Mouse (Mus musculus): ENCODE results near the gene Pop4. TPM values are rescaled to one million over a fixed set of nuclear protein-coding genes. Genes with fewer than 3 reads are reported as not detected.

The Pop4 gene
- polyA plus RNA-seq, 1 experiment from 2014 or later, result 95.0 TPM

DNA sequence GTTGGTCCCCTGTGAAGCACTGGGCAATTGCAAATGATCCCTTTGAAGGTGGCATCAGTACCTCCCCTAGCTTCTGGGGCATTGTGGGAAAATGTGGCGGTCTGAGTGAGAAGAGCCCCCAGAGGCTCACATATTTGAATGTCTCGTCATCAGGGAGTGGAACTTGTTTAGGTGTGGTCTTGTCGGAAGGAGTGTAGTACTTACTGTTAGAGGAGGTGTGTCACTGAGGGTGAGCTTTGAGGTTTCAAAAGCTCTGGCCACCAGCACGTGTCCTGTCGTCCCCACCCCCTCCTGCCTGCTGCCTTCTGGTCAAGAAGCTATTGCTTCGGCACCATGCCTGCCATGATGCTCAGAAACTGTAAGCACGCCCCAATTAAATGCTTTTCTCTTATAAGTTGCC lies 55.9 kb downstream of the Pop4 start:
- WGBS, result 67% methylated on average over 7 of the region's 7 CpGs
- H3K36me3 ChIP-seq (ENCODE audit: control insufficient read depth, insufficient read depth, low read length), result no peaks in the 10 kb centered on the region
- no peak overlapping the region for H3K4me3 ChIP-seq (ENCODE audit: low read depth, low read length)
- H3K27me3 ChIP-seq (ENCODE audit: control insufficient read depth, insufficient read depth, low read length), result no peaks in the 10 kb centered on the region
- no peak for ATAC-seq (ENCODE audit: insufficient read depth, low FRiP score, low TSS enrichment)
- H3K9ac ChIP-seq (ENCODE audit: low read length), result no peak overlapping the region
- no peak overlapping the region for H3K27ac ChIP-seq (ENCODE audit: low read depth, low read length)
- H3K9me3 ChIP-seq (ENCODE audit: control insufficient read depth, low read length), result no peaks in the 10 kb centered on the region
- DNase-seq (ENCODE audit: low spot score), result no peak
- H3K4me1 ChIP-seq (ENCODE audit: control insufficient read depth, insufficient read depth, low read length), result no peaks in the 10 kb centered on the region
- H3K4me2 ChIP-seq (ENCODE audit: low read depth), result no peak overlapping the region

DNA sequence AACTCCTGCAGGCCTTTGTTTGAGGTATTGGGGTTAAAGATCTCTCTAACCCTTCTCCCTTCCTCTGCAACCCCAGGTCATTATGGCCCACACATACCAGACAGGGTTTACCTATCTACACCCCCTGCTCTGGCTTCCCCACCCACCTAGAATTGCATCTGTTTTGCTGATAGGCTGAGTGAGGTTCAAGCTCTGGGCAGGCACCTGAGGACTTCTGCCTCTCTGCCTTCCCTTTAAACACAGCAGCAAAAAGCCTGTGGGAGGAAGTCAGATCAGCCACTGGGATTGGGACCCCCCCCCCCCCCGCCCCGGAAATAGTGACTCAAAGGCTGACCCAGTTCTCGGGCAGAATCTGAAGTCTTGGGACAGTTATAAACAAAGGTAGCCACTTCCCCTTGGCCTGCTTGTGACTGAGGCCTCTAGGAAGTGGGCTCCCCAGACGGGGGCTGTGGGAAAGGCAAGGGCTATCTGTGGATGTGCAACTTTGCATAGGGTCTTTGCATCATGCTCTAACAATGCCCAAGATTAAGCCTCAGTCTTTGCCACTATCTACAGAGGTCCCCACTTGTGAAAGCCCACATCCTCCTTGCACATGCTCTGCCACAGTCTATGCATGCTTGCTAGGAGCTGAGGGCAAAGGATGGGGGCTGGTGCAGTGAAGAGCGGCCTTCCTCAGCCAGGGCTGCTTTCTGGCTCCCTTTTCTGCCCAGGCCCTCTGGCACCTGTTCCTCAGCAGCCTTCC lies 56.6 kb downstream of the Pop4 start:
- H3K9me3 ChIP-seq (ENCODE audit: control insufficient read depth, low read length), result no peaks in the 10 kb centered on the region
- no peaks in the 10 kb centered on the region for H3K27me3 ChIP-seq (ENCODE audit: control insufficient read depth, insufficient read depth, low read length)
- H3K4me1 ChIP-seq (ENCODE audit: control insufficient read depth, insufficient read depth, low read length), result no peaks in the 10 kb centered on the region
- 76% methylated on average over 5 of the region's 5 CpGs for WGBS
- no peaks in the 10 kb centered on the region for H3K36me3 ChIP-seq (ENCODE audit: control insufficient read depth, insufficient read depth, low read length)
- DNase-seq (ENCODE audit: low spot score), result no peak
- H3K4me3 ChIP-seq (ENCODE audit: low read depth, low read length), result no peak overlapping the region
- H3K27ac ChIP-seq (ENCODE audit: low read depth, low read length), result no peak overlapping the region
- ATAC-seq (ENCODE audit: insufficient read depth, low FRiP score, low TSS enrichment), result no peak
- H3K9ac ChIP-seq (ENCODE audit: low read length), result no peak overlapping the region
- H3K4me2 ChIP-seq (ENCODE audit: low read depth), result no peak overlapping the region

DNA sequence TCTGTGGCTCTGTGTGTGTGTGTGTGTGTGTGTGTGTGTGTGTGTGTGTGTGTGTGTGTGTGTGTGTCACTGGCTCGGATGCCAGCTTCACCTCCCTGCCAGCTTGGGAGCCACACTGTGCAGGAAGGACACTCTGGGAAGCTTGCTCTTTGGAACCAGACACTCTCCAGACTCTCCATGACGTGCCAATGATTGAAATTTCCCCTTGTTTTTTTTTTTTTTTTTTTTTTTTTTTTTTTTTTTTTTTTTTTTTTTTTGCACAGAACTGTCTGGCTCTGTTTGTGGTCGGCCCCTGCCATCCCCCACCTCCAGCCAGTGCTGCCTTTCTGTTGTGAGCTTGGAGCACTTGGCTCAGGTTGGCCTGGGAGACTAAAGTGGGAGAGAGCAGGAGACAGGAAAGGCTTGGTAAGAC lies 58.6 kb downstream of the Pop4 start:
- ATAC-seq (ENCODE audit: insufficient read depth, low FRiP score, low TSS enrichment) (no peak), DNase-seq (ENCODE audit: low spot score) (no peak)
- no peaks in the 10 kb centered on the region for H3K4me1 ChIP-seq (ENCODE audit: control insufficient read depth, insufficient read depth, low read length)
- no peaks in the 10 kb centered on the region for H3K9me3 ChIP-seq (ENCODE audit: control insufficient read depth, low read length)
- no peak overlapping the region for H3K27ac ChIP-seq (ENCODE audit: low read depth, low read length)
- no peak overlapping the region for H3K4me2 ChIP-seq (ENCODE audit: low read depth)
- WGBS, result 64% methylated on average over 3 of the region's 3 CpGs
- no peaks in the 10 kb centered on the region for H3K36me3 ChIP-seq (ENCODE audit: control insufficient read depth, insufficient read depth, low read length)
- no peak overlapping the region for H3K4me3 ChIP-seq (ENCODE audit: low read depth, low read length)
- H3K27me3 ChIP-seq (ENCODE audit: control insufficient read depth, insufficient read depth, low read length), result no peaks in the 10 kb centered on the region
- no peak overlapping the region for H3K9ac ChIP-seq (ENCODE audit: low read length)

Other genes with a start within 250 kb of the Pop4 start
- 42.5 and 47.8 TPM in 2 replicates for gene Uri1, start 247.9 kb downstream of the Pop4 start, polyA plus RNA-seq (2014; fragmentation: Nextera tagmentation; extraction: Ambion mirVana)
- 83.9 and 84.0 TPM in 2 replicates for gene Ccne1, start 163.9 kb downstream of the Pop4 start, polyA plus RNA-seq (2014; fragmentation: Nextera tagmentation; extraction: Ambion mirVana)
- 17.0 and 18.3 TPM in 2 replicates for gene 1600014C10Rik, start 88.2 kb downstream of the Pop4 start, polyA plus RNA-seq (2014; fragmentation: Nextera tagmentation; extraction: Ambion mirVana)
- 1.9 and 2.1 TPM in 2 replicates for gene Plekhf1, start 43.4 kb downstream of the Pop4 start, polyA plus RNA-seq (2014; fragmentation: Nextera tagmentation; extraction: Ambion mirVana)